Mouse (Mus musculus) E14TG2a.4 (cell line): ENCODE results near the gene 4930415O20Rik.

Experiments
- H3K27me3 ChIP-seq: 2 replicates; pipeline ENCODE4 v1.6.1; 2014; ENCODE audit warnings: low read length, control low read depth; ENCODE audit not compliant: insufficient read depth
- H3K36me3 ChIP-seq: 2 replicates; pipeline ENCODE4 v1.6.1; 2014; ENCODE audit warnings: low read length, control low read depth; ENCODE audit not compliant: insufficient read depth
- H3K4me1 ChIP-seq: replicated peaks from 2 replicates; pipeline ENCODE4 v1.6.1; 2014; ENCODE audit warnings: low read depth, low read length, control low read depth
- H3K4me3 ChIP-seq: replicated peaks from 2 replicates; pipeline ENCODE4 v1.5.1; 2014; ENCODE audit warnings: mild to moderate bottlenecking, low read length
- H3K9me3 ChIP-seq: 2 replicates; pipeline ENCODE4 v1.6.1; 2014; ENCODE audit warnings: low read length, control low read depth
- CTCF ChIP-seq: conservative IDR thresholded peaks from 2 replicates; pipeline ENCODE4 v1.5.1; 2014; ENCODE audit warnings: low read length
- NANOG ChIP-seq: IDR thresholded peaks from 2 replicates; pipeline ENCODE4 v1.6.1; 2014; ENCODE audit warnings: borderline replicate concordance, low read length, mixed read lengths
- POU5F1 ChIP-seq: IDR thresholded peaks from 2 replicates; pipeline ENCODE4 v1.6.1; 2014; ENCODE audit warnings: low read length, borderline replicate concordance

Gene 4930415O20Rik

GRCm38 (mm10) chr15:98607557-98607956 lies 36.8 kb downstream of the 4930415O20Rik start:
- Histone ChIP-seq H3K27me3 (peaks cover 97% of the 10 kb centered on the region), H3K36me3 (no peaks in the 10 kb centered on the region), H3K9me3 (no peaks in the 10 kb centered on the region), H3K4me1 (peaks cover 38% of the 10 kb centered on the region), H3K4me3 (no peak overlapping the region)
- TF ChIP-seq POU5F1 (no peak), CTCF (no peak), NANOG (no peak)

DNA sequence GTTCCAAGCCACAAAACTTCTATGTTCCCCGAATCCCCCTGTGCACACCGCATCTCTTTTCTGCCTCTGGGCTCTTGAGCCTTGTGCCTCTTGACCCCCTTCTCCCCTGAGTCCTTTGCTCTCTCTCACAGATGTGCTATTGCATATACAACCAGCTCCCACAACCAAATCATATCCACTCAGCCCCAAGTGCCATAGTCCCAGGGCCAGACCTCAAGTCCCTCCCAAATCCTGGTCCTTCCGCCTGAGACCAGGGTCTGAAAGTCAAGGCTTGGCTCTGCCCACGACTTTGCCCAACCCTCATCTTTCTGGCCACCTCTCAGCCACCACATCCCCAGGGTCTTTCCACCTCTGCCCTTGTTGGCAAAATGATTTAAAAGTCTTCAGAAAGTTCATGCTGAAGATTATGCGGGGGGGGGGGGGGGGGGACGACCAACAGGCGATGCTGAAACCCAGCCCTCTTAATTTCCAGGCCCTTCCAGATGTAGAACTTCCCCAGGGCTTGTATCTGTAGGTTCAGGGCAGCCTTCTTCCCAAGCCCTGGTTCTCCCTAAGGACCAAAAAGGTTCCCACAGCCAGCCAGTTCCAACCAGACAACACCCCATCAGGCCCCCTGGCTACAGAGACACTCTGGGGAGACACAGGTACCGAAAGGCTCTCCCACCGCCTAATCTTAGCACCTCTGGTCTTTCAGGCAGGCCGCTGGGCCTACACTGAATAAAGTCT lies 37.4 kb downstream of the 4930415O20Rik start:
- Histone ChIP-seq H3K4me1 (peaks cover 32% of the 10 kb centered on the region), H3K4me3 (peak overlapping the region; percentile 81), H3K36me3 (no peaks in the 10 kb centered on the region), H3K27me3 (peaks cover 92% of the 10 kb centered on the region), H3K9me3 (no peaks in the 10 kb centered on the region)
- TF ChIP-seq POU5F1 (no peak), NANOG (no peak), CTCF (no peak)

GRCm38 (mm10) chr15:98608784-98609250 lies 38.0 kb downstream of the 4930415O20Rik start:
- Histone ChIP-seq H3K27me3 (peaks cover 90% of the 10 kb centered on the region), H3K4me1 (peaks cover 28% of the 10 kb centered on the region), H3K36me3 (no peaks in the 10 kb centered on the region), H3K4me3 (peak overlapping the region; percentile 81), H3K9me3 (no peaks in the 10 kb centered on the region)
- TF ChIP-seq NANOG (no peak), POU5F1 (no peak), CTCF (no peak)

DNA sequence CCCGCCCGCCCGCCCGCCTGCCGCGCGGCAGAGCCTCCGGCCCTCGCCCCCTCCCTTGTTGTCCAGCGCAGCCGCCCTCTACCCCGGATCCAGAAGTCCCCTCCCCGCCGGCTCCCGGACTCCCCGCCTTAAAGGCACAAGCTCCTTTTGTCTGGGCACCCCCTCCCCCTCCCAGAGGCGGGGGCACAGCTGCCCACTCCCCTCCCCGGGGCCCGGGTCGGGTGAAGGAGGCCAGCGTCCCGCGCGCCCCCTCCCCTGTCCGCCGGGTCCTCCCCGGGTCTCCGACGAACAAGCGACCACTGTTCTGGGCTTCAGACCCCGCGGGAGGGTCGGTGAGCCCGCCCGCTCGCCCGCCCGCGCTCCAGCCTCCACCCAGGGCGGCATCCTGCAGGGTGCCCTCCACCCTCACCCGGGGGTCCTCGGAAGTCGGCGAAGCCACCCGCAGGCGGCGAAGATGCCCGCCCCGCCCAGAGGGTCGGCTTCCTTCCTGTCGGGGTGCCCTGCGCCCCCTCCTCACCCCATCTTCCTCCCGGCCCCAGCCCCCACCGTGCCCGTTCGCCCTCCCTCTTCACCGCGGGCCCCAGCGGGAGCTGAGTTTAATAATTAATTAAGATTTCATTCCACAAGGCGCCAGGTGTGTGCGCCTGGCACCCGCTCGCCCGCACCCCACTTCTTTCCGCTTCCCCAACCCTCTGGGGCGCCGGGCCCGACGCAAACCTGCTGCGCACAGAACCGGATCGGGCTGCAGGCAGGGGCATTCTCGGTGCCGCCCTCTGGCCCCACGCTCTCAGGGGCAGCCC lies 38.7 kb downstream of the 4930415O20Rik start, which contains the start of gene Adcy6:
Gene Adcy6 (minus strand): TSS at position 746 of the 800 bp plus-strand sequence.
- Histone ChIP-seq H3K4me1 (peaks cover 28% of the 10 kb centered on the region), H3K4me3 (peak within 1 kb of the TSS; percentile 81), H3K36me3 (no peaks in the 10 kb centered on the region), H3K9me3 (no peaks in the 10 kb centered on the region), H3K27me3 (peaks cover 89% of the 10 kb centered on the region)
- TF ChIP-seq CTCF (no peak), NANOG (no peak), POU5F1 (no peak)

GRCm38 (mm10) chr15:98610131-98610633 lies 39.4 kb downstream of the 4930415O20Rik start:
- H3K36me3 ChIP-seq, result no peaks in the 10 kb centered on the region
- peak overlapping the region; percentile 81 for H3K4me3 ChIP-seq
- H3K9me3 ChIP-seq, result no peaks in the 10 kb centered on the region
- TF ChIP-seq CTCF (no peak), NANOG (no peak), POU5F1 (no peak)
- peaks cover 26% of the 10 kb centered on the region for H3K4me1 ChIP-seq
- peaks cover 85% of the 10 kb centered on the region for H3K27me3 ChIP-seq

- TF ChIP-seq POU5F1 (no peak), CTCF (no peak)
- Histone ChIP-seq H3K4me3 (no peak overlapping the region), H3K27me3 (peaks cover 72% of the 10 kb centered on the region), H3K9me3 (no peaks in the 10 kb centered on the region), H3K4me1 (peaks cover 36% of the 10 kb centered on the region), H3K36me3 (no peaks in the 10 kb centered on the region)
Measured at GRCm38 (mm10) chr15:98612229-98612628, 41.4 kb downstream of the 4930415O20Rik start.

DNA sequence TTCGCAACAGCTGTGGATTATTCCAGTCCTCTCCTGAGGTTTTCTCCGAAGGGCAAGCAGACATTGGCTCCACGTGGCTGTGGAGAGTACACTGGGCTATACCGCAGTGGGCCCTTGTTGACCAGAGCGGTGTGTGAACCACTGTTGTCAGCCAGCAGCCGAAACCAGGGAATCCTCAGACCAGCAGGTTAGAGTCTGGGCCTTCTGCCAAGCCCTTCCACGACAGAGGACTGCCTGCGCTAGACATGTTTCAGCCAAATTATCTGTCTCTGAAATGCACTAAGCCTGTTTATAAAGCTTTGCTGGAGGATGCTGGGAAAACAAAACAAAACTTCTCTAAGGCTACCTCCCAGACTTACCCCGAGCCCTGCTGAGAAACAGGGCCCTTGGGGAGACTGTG lies 43.7 kb downstream of the 4930415O20Rik start:
- H3K4me3 ChIP-seq, result peak overlapping the region; percentile 4; the same call in 1 of the 2 replicates
- peaks cover 30% of the 10 kb centered on the region for H3K4me1 ChIP-seq
- no peak for TF ChIP-seq CTCF
- TF ChIP-seq POU5F1, result no peak
- no peak for TF ChIP-seq NANOG
- H3K27me3 ChIP-seq, result peaks cover 74% of the 10 kb centered on the region
- no peaks in the 10 kb centered on the region for H3K36me3 ChIP-seq
- no peaks in the 10 kb centered on the region; the same call in 1 of the 2 replicates for H3K9me3 ChIP-seq

DNA sequence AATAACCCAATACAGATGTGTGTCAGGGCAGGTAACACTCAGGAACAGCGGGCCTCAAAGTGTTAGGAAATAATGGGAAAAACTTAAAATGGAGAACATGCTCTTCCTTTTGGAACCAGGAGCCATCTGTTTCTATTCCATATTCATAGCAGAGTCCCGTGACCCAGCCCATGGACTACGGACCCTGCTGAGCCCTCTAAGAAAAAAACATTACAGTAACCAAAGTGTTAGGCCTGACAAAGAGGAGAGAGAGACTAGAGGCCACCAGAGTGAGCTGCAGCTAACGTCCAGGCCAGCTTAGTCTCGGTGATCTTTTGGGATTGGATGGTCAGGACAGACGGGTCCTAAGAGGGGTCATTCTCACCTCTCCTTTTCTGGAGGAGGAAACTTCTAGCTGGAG lies 44.2 kb downstream of the 4930415O20Rik start:
- Histone ChIP-seq H3K36me3 (no peaks in the 10 kb centered on the region), H3K4me1 (peaks cover 28% of the 10 kb centered on the region), H3K4me3 (no peak overlapping the region), H3K9me3 (no peaks in the 10 kb centered on the region; the same call in 1 of the 2 replicates), H3K27me3 (peaks cover 72% of the 10 kb centered on the region)
- TF ChIP-seq NANOG, result no peak
- no peak for TF ChIP-seq CTCF
- no peak for TF ChIP-seq POU5F1
